Mouse (Mus musculus) brown adipose tissue, adult 24 weeks (tissue): ENCODE data around the gene Mrgpra6. TPM values are rescaled to one million over a fixed set of nuclear protein-coding genes. Genes with fewer than 3 reads are reported as not detected.

Source experiments
- polyA plus RNA-seq: library from polyadenylated mRNA; stranded (reverse); fragments of >200 nt; gene quantifications from 2 replicates; pipeline ENCODE4 v1.2.4, GENCODE M21; 2012; ENCODE audit not compliant: missing spikeins, insufficient read depth, insufficient read length

Gene Mrgpra6
- polyA plus RNA-seq, 1 experiment = not detected

Other genes with a start within 250 kb of the Mrgpra6 start
- 9.3 and 12.4 TPM in 2 replicates for gene Uevld, start 246.4 kb downstream of the Mrgpra6 start, polyA plus RNA-seq
- not detected in 2 replicates for gene Gm9999, start 221.3 kb downstream of the Mrgpra6 start, polyA plus RNA-seq
- gene Spty2d1, start 196.5 kb downstream of the Mrgpra6 start, polyA plus RNA-seq = 6.4 TPM in 2 replicates
- gene Tmem86a, start 154.3 kb downstream of the Mrgpra6 start, polyA plus RNA-seq = 2.6 and 4.9 TPM in 2 replicates
- gene Ptpn5, start 71.2 kb downstream of the Mrgpra6 start, polyA plus RNA-seq = not detected in 2 replicates
- gene Mrgpra9, start 47.9 kb upstream of the Mrgpra6 start, polyA plus RNA-seq = not detected in 2 replicates
- not detected in 2 replicates for gene Mrgpra1, start 149.3 kb upstream of the Mrgpra6 start, polyA plus RNA-seq
- gene Mrgpra2a, start 247.2 kb upstream of the Mrgpra6 start, polyA plus RNA-seq = not detected in 2 replicates